Mouse (Mus musculus) brain, embryonic 14.5 days (tissue): ENCODE measurements around the gene Hoxb8. TPM values are rescaled to one million over a fixed set of nuclear protein-coding genes. Genes with fewer than 3 reads are reported as not detected.
A peak's percentile ranks its signal among the peaks of the same experiment; 100 is the strongest.

Experiments used
- DNase-seq: peaks from one replicate; pipeline ENCODE4 v3.0.0-alpha.2; 2011; ENCODE audit warnings: low read depth
- CTCF ChIP-seq: fragments of 200-500 bp; IDR thresholded peaks from 2 replicates; pipeline ENCODE4 v1.5.1; 2012; ENCODE audit warnings: inconsistent platforms, mild to moderate bottlenecking, moderate library complexity, borderline replicate concordance; ENCODE audit not compliant: insufficient read depth, insufficient read length; ENCODE audit errors: extremely low read depth
- POLR2A ChIP-seq: fragments of 200-500 bp; IDR thresholded peaks from 2 replicates; pipeline ENCODE4 v1.6.1; 2012; ENCODE audit warnings: mild to moderate bottlenecking, inconsistent platforms, borderline replicate concordance; ENCODE audit not compliant: poor library complexity, insufficient read depth, insufficient read length, severe bottlenecking; ENCODE audit errors: extremely low read depth
- polyA plus RNA-seq: library from polyadenylated mRNA; depleted of rRNA; stranded (reverse); fragments of >200 nt; gene quantifications from 2 replicates; pipeline ENCODE4 v1.2.3, GENCODE M21; 2012

Gene Hoxb8
- polyA plus RNA-seq, 1 experiment = 19.0 TPM

DNA sequence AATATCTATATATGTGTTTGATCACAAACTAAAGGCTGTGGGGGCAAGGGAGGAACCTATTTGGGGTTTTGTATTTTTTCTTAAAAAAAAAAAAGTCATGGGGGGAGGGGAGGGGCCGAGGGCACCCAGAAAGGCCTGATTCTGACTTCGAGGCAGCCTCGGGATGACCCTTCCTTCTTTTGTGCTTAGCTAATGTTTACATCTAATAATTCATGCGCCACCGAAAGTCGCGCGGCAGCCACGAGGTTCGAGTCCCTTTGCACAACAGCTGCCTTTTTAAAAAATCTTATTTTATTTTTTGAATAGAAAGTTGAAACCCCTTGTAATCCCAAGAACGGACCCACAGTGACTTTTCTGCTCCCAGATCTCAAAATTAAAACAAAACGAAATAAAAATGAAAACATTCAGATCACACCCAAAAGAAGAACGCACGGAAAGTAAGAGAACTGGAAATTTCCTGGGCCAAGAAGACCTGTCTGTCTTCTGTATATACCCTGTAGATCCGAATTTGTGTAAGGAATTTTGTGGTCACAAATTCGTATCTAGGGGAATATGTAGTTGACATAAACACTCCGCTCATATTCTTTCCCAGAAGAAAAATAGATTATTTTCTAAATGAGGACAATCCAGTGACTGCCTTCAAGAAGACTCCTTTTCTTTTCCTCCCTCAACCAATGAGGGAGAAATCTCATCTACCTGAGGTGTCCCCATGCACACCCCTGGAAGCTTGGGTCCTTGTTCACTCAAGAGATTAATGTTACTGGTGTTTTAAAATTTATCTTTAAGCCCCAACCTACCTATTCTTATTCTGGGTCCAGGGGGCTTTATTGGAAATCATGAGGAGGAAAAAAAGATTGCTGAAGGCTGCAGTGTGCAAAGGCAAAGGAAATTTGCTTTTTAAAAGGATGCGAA, 35.2 kb downstream of the Hoxb8 start:
- TF ChIP-seq CTCF = no peak
- peak; percentile 56 for DNase-seq

DNA sequence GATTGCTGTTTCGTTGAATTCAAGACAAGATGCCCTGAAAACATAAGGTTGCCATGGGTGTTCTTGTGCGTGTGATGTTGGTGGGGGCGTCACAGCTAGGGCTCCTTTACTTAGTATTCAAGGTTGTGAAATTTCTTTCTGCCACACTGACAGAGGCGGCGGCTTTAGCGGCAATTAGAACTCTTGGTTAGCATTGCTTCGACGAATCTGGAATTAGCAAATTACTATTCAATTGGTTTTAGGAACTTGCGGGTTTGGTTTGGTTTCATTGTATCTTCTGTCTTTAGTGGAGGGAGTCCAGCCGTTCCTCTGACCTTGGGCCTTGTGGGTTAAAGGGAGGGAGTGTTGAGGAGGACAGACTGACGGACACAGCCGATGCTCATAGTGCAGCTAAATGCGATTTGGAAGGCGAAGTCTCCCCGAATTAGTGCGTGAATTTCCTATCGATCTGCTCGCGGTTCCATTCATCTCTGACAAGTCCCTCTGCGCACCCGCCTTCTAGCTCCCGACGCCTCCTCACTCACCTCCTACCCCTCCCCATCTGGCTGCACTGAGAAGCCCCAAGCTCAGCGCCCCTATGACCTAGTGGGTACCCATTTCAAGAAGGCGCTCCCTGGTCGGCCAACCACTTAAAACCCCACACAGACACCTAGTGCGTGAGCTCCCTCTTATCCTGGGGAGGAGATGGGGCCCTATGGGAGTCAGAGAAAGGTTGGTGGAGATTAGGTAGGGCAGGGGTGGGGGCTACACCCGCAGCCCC, 36.1 kb downstream of the Hoxb8 start, which contains the start of gene Hoxb4:
TSS of gene Hoxb4 (plus strand) at position 660 of the 760 bp plus-strand sequence.
- no peak for TF ChIP-seq CTCF
- no peak for TF ChIP-seq POLR2A
- DNase-seq = peak; percentile 52

GRCm38 (mm10) chr11:96318368-96319070, 36.8 kb downstream of the Hoxb8 start:
- DNase-seq = peak; percentile 54
- TF ChIP-seq CTCF = no peak
- TF ChIP-seq POLR2A = no peak

DNA sequence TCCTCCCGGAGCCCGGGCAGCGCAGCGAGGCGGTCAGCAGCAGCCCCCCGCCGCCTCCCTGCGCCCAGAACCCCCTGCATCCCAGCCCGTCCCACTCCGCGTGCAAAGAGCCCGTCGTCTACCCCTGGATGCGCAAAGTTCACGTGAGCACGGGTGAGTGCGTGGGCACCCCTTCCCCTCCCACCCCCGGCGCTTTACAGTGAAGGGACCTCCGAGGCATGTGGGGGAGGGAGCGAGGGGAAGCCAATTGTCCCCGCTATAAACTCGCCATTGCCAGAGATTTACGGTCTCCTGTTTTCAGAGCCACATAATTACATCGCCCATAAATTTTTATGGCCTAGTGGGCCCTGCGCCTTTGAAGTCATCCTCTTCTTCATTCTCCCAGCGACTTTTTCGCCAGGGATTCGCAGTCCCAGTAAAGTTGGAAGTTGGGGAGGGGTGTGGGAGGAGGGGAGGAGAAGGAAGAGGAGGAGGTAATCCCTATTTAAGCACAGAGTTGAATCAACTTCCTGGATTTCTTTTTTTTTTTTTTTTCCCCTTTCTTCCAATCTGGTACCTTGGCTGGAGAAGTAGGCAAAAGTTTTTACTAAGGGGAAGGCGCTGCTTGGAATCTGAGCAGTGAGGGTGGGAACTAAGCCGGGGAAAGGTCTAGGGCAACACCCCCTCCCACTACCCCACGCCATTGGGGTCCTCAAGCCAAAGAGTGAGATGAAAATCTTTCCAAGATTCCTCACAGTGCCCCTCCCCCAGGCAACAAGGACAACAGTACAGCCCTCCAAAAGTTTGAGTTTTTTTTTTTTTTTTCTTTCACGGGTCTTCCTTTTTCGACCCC, 37.6 kb downstream of the Hoxb8 start:
- DNase-seq = no peak
- TF ChIP-seq CTCF = no peak
- TF ChIP-seq POLR2A = no peak

DNA sequence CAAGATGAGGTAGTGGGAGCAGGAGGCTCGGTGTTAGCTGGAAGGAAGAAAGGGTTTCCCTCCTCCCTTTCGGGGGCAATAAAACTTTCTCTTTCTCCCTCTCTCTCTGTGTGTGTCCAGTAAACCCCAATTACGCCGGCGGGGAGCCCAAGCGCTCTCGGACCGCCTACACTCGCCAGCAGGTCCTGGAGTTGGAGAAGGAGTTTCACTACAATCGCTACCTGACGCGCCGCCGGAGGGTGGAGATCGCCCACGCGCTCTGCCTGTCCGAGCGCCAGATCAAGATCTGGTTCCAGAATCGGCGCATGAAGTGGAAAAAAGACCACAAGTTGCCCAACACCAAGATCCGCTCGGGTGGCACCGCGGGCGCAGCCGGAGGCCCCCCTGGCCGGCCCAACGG, 38.2 kb downstream of the Hoxb8 start:
- no peak for DNase-seq
- no peak for TF ChIP-seq POLR2A
- TF ChIP-seq CTCF = no peak

DNA sequence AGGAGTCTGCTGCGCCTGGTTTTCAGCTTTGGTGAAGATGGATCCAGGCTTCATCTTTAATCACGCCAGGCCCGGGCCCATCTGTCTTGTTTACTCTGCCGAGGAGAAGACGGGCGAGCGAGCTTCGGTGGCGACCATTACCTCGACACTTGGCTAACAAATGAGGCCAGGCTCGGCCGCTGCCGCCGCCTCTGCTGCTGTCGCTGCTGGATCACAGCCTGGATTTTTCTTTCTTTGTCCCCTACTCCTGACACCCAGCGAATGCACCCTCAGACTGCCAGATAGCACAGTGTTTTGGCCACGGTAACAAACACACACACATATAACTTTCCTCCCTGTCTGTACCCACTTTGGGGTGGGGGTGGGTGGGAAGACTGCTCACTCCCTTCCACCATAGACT, 39.0 kb downstream of the Hoxb8 start:
- TF ChIP-seq CTCF (no peak), POLR2A (no peak)
- no peak for DNase-seq

- TF ChIP-seq POLR2A = no peak
- no peak for TF ChIP-seq CTCF
- no peak for DNase-seq
Observed at GRCm38 (mm10) chr11:96321846-96322245, 40.1 kb downstream of the Hoxb8 start.

DNA sequence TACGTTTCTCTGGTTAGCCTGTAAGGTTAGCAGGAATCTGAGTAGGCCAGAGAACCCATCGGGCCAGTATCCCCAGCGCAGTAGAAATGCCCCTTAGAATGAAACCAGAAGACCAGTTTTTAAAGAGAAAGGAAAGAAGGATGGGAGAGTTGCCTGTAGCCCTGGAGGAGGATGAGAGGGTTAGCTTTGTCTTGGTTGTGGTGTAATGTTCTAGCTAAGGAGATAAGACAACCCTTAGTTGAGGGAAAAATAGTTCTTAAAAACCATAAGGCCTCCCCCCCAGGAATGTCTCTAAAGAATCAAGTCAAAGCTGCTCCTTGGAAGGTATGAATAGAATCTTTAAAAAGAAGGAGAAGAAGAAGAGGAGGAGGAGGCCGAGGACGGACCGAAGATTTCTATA, 41.0 kb downstream of the Hoxb8 start:
- TF ChIP-seq POLR2A (no peak), CTCF (no peak)
- no peak for DNase-seq

DNA sequence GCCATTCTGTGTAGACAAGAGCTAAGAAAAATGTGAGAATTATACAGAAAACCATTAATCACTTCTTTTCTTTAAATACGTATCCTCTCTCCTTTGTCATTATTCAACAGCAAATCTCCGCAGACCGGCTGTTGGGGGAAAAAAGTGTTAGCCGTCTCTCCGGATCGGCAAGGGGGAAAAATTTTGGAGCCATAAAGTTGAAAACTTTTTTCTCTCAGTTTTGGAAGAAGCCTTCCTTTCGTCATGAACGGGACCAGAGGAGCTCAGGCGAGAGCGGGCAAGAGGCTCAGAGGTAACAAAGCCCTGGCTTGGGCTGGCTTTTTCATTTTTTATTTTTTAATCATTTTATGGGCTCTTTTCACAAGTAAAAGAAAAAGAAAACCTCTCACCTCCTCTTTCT, 41.4 kb downstream of the Hoxb8 start, which contains the start of gene Hoxb3:
TSS of gene Hoxb3 (plus strand) at position 173 of the 400 bp plus-strand sequence.
- DNase-seq = no peak
- TF ChIP-seq CTCF = no peak
- TF ChIP-seq POLR2A = no peak

GRCm38 (mm10) chr11:96324125-96324524, 42.4 kb downstream of the Hoxb8 start:
- no peak for TF ChIP-seq POLR2A
- TF ChIP-seq CTCF = no peak
- DNase-seq = no peak
